Mouse (Mus musculus): Measurements from ENCODE around the gene Zfyve26. TPM values are rescaled to one million over a fixed set of nuclear protein-coding genes. Genes with fewer than 3 reads are reported as not detected.

Gene Zfyve26
- 14.8 TPM for polyA plus RNA-seq (2014; fragmentation: Illumina TruSeq; extraction: RNeasy Lipid Tissue Mini Kit (QIAGEN cat#74804); ENCODE audit: low read depth, low replicate concordance)

DNA sequence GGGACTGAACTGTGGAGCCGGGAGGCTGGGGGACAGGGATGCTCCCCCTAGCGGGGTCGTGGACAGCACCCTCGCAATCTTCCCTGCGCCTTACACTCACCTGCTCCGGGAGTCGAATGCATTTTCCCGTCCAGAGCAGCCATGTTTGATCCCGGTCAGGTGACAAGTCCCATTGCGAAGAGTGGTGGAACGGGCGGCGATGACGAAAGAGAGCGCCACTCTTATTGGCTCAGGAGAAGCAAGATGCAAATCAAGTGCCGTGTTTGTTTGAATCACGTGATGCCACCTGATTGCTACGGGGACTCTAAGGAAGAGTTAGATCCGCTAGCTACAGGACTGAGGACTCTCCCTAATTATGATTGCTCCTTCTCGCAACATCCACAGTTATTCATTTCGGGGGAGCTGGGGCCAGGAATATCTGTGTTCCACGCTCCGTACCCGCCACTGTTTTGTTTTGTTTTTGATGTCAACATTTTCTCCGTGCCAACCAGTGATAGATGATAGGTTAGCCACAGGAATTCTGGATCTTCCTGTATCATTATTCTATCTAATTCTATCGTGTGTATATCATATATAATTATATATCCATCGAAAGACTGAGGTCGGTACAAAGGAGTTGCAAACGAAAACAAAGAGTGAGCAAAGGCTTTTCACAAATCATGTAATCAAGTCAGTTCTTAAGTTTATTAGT is at the start of gene Zfyve26:
Zfyve26 (minus strand) TSS at position 179 of the 691 bp plus-strand sequence.

GRCm38 (mm10) chr12:79297121-79297576 is 1.0 kb upstream of the Zfyve26 start, which contains the start of gene Rad51b:
TSS of gene Rad51b (plus strand) at chr12:79297282.

DNA sequence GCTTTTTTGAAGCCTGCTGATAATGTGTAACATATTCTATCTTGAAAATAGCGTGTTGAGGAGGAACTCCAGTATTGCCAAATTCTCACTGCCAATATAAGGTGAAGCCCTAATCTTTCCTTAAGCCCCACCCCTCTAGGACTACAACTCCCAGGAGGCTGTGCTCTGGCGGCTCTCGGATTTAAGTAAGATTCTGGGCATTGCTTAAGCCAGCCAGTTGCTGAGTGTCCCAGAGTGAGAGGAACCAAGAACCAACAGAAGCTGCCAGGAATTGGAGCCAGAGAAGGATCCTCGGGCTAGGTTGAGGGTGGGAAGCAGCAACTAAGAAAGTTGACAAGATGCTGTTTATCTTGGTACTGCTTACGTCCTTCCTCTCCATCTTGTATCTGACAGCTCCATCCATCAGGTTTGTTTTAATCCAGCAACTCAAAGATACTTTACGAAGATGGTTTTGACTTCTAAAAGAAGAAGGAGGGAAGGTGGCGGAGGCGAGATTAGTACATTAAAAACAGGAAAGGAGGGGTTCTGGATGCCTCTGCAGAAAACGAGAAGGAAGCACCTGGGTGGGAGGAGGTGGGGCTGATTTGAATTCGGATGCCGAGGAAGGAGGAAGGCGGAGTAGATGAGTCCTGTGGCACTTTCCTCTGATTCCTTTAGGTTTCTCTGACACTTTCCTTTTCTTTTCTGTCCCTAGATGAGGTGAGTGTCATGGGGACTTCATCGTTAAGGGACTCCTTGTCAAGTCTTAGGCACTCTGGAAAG is 87.2 kb downstream of the Zfyve26 start, which contains the start of gene Rdh12:
Rdh12 (plus strand) TSS at position 212 of the 762 bp plus-strand sequence.

GRCm38 (mm10) chr12:79192193-79192592 is 103.9 kb downstream of the Zfyve26 start, which contains the start of gene Rdh11:
TSS of gene Rdh11 (minus strand) at chr12:79192293.

Other genes with a start within 250 kb of the Zfyve26 start
- gene Pigh, start 206.7 kb downstream of the Zfyve26 start, polyA plus RNA-seq (2014; fragmentation: Illumina TruSeq; extraction: RNeasy Lipid Tissue Mini Kit (QIAGEN cat#74804); ENCODE audit: low read depth, low replicate concordance), result 5.6 TPM
- gene Arg2, start 165.5 kb downstream of the Zfyve26 start, polyA plus RNA-seq (2014; fragmentation: Illumina TruSeq; extraction: RNeasy Lipid Tissue Mini Kit (QIAGEN cat#74804); ENCODE audit: low read depth, low replicate concordance), result not detected
- 121 TPM for gene Vti1b, start 123.6 kb downstream of the Zfyve26 start, polyA plus RNA-seq (2014; fragmentation: Illumina TruSeq; extraction: RNeasy Lipid Tissue Mini Kit (QIAGEN cat#74804); ENCODE audit: low read depth, low replicate concordance)
- 3.5 TPM for gene Rdh11, start 104.0 kb downstream of the Zfyve26 start, polyA plus RNA-seq (2014; fragmentation: Illumina TruSeq; extraction: RNeasy Lipid Tissue Mini Kit (QIAGEN cat#74804); ENCODE audit: low read depth, low replicate concordance)
- not detected for gene Rdh12, start 87.4 kb downstream of the Zfyve26 start, polyA plus RNA-seq (2014; fragmentation: Illumina TruSeq; extraction: RNeasy Lipid Tissue Mini Kit (QIAGEN cat#74804); ENCODE audit: low read depth, low replicate concordance)
- 0.63 TPM for gene Rad51b, start 978 bp upstream of the Zfyve26 start, polyA plus RNA-seq (2014; fragmentation: Illumina TruSeq; extraction: RNeasy Lipid Tissue Mini Kit (QIAGEN cat#74804); ENCODE audit: low read depth, low replicate concordance)

All from heart, adult 10 weeks (tissue).